Mouse (Mus musculus) heart, adult 9 months (tissue): ENCODE measurements around the gene Hexim1.

Source experiments
- DNase-seq, 2 experiments: peaks; one replicate each; pipeline ENCODE4 v3.0.0; 2022; ENCODE audit warnings: low spot score in 2 of 2

Hexim1 gene

DNA sequence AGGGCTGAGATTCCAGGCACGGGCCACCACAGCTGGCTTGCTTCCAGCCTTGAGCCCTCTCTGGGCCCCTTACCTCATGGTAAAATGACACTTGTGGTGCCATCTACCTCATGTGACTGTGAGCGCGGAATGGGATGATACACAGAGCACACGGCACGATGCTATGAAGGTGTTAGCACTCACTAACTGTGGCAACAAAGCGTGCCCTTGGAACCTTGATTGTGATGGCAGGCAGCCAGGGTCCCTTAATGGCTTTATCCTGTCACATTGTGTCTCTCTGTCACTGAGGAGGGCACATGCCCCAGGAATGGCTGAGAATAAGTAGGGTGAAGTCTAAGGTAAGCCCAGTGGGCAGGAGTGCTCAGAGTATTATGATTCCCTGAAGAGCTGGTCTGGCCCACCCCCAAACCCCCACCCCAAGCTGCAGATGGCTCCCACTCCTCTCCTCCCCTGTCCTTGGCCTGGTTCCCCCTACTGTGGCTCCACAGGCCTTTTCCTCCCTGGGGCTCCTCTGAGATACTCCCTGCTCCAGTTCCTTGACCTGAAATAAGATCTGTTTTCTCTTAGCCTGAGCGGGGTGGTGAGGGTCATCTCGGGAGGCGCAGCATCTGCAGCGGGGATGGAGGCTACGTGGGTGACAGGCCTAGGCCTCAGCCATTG, 17.4 kb upstream of the Hexim1 start:
- DNase-seq, result peak in 1 of 2 experiments; percentile 23

GRCm38 (mm10) chr11:103099352-103099940, 16.6 kb upstream of the Hexim1 start:
- no peak for DNase-seq

DNA sequence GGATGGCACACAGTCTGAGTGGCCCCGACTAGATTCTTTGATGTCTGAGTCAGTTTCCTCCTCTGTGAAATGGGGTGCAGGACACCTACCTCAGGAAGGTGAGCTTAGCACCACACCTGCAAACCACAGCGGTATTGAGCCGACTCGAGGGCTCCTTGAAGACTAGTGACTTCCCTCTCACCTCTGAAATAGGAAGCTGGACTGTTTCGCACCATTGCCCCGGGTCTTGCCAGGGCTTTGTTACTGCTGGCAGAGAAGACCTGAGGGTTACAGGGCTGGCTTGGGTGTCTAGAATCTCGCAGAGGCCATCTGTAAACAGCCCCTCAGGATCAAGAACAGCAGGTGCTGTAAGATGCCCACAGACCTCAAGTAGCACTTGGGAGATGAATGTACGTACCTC, 15.7 kb upstream of the Hexim1 start:
- DNase-seq, result no peak

GRCm38 (mm10) chr11:103101481-103101865, 14.6 kb upstream of the Hexim1 start, which contains the start of the genes Plcd3 and Acbd4:
Plcd3 (minus strand) TSS chr11:103101658.
Acbd4 (plus strand) TSS chr11:103101682.
- DNase-seq, result peak; percentile 90

- peak; percentile 84 to 85 for DNase-seq
Measured at GRCm38 (mm10) chr11:103101866-103102501, 14.0 kb upstream of the Hexim1 start.

- DNase-seq, result peak; percentile 97 to 98
Measured at GRCm38 (mm10) chr11:103102725-103103349, 13.2 kb upstream of the Hexim1 start.

- no peak for DNase-seq
Measured at GRCm38 (mm10) chr11:103103621-103104020, 12.4 kb upstream of the Hexim1 start.

DNA sequence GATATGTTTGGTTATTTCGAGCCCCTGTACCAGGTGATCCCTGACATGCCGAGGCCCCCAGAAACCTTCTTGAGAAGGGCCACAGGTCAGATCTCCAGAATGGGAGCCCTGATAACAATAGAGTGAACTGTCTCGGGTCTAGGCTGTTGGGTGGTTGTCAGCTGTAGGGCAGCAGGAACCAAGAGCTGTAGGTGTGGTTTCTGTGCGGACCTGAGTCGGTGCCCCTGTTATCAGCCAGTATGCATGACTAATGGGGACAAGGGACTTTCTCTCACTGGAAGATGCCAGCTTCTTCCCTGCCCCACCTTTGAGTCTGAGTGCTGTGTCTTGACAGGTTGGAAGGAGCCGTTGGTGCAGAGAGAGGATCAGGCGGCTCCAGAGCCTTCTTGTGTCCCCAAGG, 11.6 kb upstream of the Hexim1 start:
- no peak for DNase-seq

DNA sequence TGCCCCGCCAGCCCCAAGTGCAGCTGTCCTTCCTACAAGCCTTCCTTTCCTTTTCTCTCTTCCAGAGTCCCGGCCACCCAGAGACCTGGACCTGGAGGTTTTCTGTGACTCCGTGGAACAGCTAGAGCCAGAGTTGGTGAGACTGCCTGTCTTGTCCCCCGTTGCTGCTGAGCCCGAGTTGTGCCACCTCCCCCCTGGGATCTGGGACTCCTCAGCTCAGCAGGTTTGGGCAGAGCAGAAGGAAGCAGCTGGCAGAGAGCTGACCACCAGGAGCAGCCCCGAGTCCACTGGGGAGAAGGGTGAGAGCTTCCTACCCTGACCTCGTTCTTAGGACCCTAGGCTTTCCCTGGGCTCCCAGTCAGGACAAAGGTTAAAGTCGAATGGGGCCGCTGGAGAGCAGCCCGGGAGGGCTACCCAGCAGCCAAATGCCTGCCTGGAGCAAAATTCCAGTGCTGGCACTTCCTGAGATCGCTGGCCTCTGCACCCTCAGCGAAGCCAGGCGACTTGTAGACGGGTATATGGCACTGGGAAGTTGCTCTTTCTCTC, 10.8 kb upstream of the Hexim1 start:
- DNase-seq, result no peak

- DNase-seq, result no peak
Measured at GRCm38 (mm10) chr11:103105810-103106209, 10.2 kb upstream of the Hexim1 start.

DNA sequence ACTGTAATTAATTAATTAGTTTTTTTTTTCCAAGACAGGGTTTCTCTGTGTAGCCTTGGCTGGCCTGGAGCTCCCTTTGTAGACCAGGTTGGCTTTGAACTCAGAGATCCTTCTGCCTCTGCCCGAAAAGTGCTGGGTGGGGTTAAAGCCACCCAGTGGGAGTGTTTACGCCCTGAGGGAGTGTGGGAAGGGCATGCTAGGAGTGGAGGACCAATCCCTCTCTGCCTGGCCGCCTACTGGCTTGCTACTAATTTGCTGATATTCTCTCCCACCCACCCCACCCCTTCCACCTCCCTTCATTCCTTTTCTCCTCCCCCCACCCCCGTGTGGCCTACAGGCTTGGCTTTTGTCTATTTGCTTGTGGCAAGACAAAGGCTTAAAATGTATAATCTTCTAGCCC, 9.6 kb upstream of the Hexim1 start:
- no peak for DNase-seq

GRCm38 (mm10) chr11:103111301-103111700, 4.7 kb upstream of the Hexim1 start:
- DNase-seq, result no peak

DNA sequence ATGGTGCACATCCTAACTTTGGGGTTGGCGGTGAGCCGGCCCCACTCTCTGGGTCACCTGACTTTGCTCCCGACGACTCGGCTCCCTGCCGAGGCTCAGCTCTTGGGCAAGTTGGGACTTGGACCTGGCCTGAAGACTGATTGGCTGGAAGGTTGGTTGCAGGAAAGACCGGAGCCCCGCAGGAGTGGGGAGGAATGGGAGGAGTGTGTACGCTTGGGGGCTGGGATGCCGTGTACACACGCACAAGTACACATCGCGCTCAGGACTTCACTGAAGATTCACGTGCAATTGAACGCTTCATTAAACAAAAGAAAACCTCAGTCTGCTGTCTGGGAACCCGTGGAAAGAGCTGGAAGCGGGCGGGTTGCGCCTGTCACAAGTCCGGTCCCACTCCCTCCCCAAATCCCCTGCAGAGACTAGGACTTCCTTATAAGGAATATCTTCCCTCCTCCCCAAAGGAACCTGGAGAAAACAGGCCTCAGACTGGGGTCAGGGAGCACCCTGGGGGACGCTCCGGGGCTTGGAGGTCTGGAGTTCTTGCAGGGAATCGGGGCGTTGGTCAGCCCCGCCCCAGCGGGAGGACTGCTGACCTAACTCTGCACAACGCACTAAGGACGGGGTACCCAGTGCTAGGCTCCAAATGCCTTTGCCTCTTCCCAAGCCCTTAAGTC, 4.0 kb upstream of the Hexim1 start:
- DNase-seq, result peak; percentile 84 to 87

DNA sequence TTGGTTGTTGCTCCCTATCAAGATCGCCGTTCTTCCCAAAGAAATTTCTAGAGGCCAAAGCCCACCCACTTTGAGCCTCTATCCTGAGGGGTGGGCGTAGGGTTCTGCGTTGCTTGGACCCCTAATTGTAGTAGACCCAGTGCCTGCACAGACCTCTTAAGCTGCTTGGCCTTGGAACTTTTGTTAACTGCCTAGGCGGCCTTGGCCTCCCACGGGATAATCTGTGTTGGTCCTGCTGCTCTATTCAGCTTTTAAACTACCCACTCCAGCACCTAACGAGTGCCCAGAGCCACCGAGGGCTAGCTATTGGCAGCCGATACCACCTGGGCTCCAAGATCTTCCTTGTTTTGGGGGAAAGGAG, 3.5 kb upstream of the Hexim1 start:
- DNase-seq, result no peak

DNA sequence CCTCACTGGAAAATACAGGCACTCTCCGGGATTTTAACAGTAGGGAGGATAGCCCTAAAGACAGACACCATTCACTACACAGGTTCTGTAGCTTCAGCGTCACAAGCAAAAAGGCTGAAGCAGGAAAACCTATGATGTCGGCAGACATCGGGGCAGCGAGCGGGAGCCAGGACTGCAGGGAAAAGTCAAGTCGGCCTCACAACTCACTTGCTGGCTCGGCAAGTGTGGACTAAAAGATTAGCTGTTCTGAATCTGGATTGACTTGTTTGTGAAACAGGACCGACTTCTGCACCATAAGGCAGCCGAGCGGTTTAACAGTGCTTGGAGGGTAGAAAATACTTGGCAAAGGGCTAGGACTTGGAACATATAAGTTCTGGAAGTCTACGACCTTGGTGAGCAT, 3.0 kb upstream of the Hexim1 start:
- no peak for DNase-seq

- DNase-seq, result no peak
Measured at GRCm38 (mm10) chr11:103113771-103114170, 2.3 kb upstream of the Hexim1 start.

- no peak for DNase-seq
Measured at GRCm38 (mm10) chr11:103114270-103114943, 1.6 kb upstream of the Hexim1 start.

- DNase-seq, result peak; percentile 88 to 89
Measured at GRCm38 (mm10) chr11:103115163-103116007, 646 bp upstream of the Hexim1 start.

GRCm38 (mm10) chr11:103116959-103117590, 1.0 kb downstream of the Hexim1 start:
- DNase-seq, result peak; percentile 78 to 82

DNA sequence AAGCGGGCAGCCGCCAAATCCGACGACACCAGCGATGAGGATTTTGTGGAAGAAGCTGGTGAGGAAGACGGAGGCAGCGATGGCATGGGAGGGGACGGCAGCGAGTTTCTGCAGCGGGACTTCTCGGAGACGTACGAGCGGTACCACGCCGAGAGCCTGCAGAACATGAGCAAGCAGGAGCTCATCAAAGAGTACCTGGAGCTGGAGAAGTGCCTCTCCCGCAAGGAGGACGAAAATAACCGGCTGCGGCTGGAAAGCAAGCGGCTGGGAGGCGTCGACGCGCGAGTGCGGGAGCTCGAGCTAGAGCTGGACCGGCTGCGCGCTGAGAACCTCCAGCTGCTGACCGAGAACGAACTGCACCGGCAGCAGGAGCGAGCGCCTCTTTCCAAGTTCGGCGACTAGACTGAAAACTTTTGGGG, 1.6 kb downstream of the Hexim1 start:
- no peak for DNase-seq
